Mouse (Mus musculus): ENCODE results near the gene Nanp. TPM values are rescaled to one million over a fixed set of nuclear protein-coding genes. Genes with fewer than 3 reads are reported as not detected.

The Nanp gene
- polyA plus RNA-seq, 2 experiments: 16.4 to 46.4 TPM

GRCm38 (mm10) chr2:151015316-151015715 is 23.9 kb downstream of the Nanp start:
- WGBS: 71% methylated on average over 2 of the region's 2 CpGs
- no peak for TF ChIP-seq POLR2A (IDR thresholded peaks at IDR 0.05; ENCODE audit: borderline replicate concordance, extremely low read depth, insufficient read depth, insufficient read length)
- Histone ChIP-seq H3K36me3 (ENCODE audit: control insufficient read depth, insufficient read depth, low read length) (no peaks in the 10 kb centered on the region), H3K27ac (replicated peaks; ENCODE audit: low read depth, low read length) (no peak overlapping the region), H3K4me3 (replicated peaks; ENCODE audit: low read length) (no peak overlapping the region), H3K4me1 (ENCODE audit: control insufficient read depth, insufficient read depth, low read length) (no peaks in the 10 kb centered on the region), H3K27me3 (ENCODE audit: control insufficient read depth, insufficient read depth, low read length) (no peaks in the 10 kb centered on the region), H3K9me3 (ENCODE audit: control insufficient read depth, low read length) (no peaks in the 10 kb centered on the region), H3K4me2 (replicated peaks; ENCODE audit: low read depth, low read length, severe bottlenecking) (no peak overlapping the region), H3K9ac (ENCODE audit: low read depth, low read length, severe bottlenecking) (no peak overlapping the region)
- DNase-seq (ENCODE audit: low spot score) (no peak), ATAC-seq (ENCODE audit: low FRiP score, low read depth) (no peak)

DNA sequence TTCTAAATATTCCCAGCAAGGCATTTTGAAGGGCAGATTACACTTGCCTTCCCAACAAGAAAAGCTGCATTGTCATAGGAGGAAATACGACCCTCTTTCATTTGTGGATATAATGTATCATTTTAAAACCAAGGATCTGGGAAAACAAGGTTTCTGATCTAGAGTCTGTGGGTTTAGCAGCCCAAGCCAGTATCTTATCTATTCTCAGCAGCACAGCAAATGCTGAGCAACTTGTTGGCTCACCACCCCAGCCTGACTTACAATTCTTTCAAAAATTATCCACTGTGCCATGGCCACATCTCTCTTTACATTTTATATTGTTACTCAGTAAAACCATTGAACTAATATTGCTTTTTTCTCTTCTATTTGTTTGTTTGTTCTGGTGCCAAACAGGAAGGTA is 27.9 kb downstream of the Nanp start:
- H3K9me3 ChIP-seq (ENCODE audit: control insufficient read depth, low read length): no peaks in the 10 kb centered on the region
- 0 out of 2 replicates have a peak, but pooled peaks cover 5% of the 10 kb centered on the region for H3K4me1 ChIP-seq (ENCODE audit: control insufficient read depth, insufficient read depth, low read length)
- H3K9ac ChIP-seq (ENCODE audit: low read depth, low read length, severe bottlenecking): no peak overlapping the region
- H3K27ac ChIP-seq (replicated peaks; ENCODE audit: low read depth, low read length): no peak overlapping the region
- WGBS: 70% methylated on average over 1 of the region's 1 CpGs
- no peaks in the 10 kb centered on the region for H3K27me3 ChIP-seq (ENCODE audit: control insufficient read depth, insufficient read depth, low read length)
- H3K36me3 ChIP-seq (ENCODE audit: control insufficient read depth, insufficient read depth, low read length): no peaks in the 10 kb centered on the region
- no peak overlapping the region for H3K4me2 ChIP-seq (replicated peaks; ENCODE audit: low read depth, low read length, severe bottlenecking)
- TF ChIP-seq POLR2A (IDR thresholded peaks at IDR 0.05; ENCODE audit: borderline replicate concordance, extremely low read depth, insufficient read depth, insufficient read length): no peak
- ATAC-seq (ENCODE audit: low FRiP score, low read depth) (no peak), DNase-seq (ENCODE audit: low spot score) (no peak)
- no peak overlapping the region for H3K4me3 ChIP-seq (replicated peaks; ENCODE audit: low read length)

DNA sequence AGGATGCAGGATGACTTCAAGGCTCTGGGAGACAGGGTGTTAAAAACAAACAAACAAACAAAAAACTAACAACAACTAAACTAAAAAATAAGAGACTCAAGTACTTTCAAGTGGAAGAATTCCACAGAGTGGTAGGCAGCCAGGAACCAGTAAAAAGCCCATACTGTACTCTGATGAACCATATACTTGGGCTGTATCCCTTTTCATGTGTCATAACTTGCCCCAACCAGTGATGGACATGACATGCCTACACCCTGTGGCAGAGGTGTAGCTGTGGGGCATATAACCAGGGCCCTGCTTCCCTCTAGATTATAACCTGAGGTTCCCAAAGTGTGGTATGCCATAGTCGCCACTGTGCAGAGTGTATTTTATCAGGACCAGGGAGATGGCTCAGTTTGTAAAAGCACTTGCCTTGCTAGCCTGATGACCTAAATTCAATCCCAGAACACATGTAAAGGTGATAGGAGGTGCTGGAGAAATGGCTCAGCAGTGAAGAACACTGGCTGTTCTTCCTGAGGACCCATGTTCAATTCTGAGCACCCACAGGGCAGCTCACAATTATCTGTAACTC is 29.6 kb downstream of the Nanp start:
- peak overlapping the region; percentile 95 for H3K4me2 ChIP-seq (replicated peaks; ENCODE audit: low read depth, low read length, severe bottlenecking)
- DNase-seq (ENCODE audit: low spot score) (no peak), ATAC-seq (ENCODE audit: low FRiP score, low read depth) (peak; percentile 25; the same call in 1 of the 2 replicates)
- H3K27me3 ChIP-seq (ENCODE audit: control insufficient read depth, insufficient read depth, low read length): no peaks in the 10 kb centered on the region
- H3K4me1 ChIP-seq (ENCODE audit: control insufficient read depth, insufficient read depth, low read length): 0 out of 2 replicates have a peak, but pooled peaks cover 5% of the 10 kb centered on the region
- H3K9ac ChIP-seq (ENCODE audit: low read depth, low read length, severe bottlenecking): peak overlapping the region; percentile 76
- 83% methylated on average over 1 of the region's 1 CpGs for WGBS
- H3K9me3 ChIP-seq (ENCODE audit: control insufficient read depth, low read length): no peaks in the 10 kb centered on the region
- H3K27ac ChIP-seq (replicated peaks; ENCODE audit: low read depth, low read length): no peak overlapping the region
- H3K4me3 ChIP-seq (replicated peaks; ENCODE audit: low read length): peak overlapping the region; percentile 68
- no peak for TF ChIP-seq POLR2A (IDR thresholded peaks at IDR 0.05; ENCODE audit: borderline replicate concordance, extremely low read depth, insufficient read depth, insufficient read length)
- H3K36me3 ChIP-seq (ENCODE audit: control insufficient read depth, insufficient read depth, low read length): no peaks in the 10 kb centered on the region

GRCm38 (mm10) chr2:151008939-151009509 is 30.2 kb downstream of the Nanp start:
- ATAC-seq (ENCODE audit: low FRiP score, low read depth) (peak; percentile 94), DNase-seq (ENCODE audit: low spot score) (peak; percentile 74)
- Histone ChIP-seq H3K9ac (ENCODE audit: low read depth, low read length, severe bottlenecking) (peak overlapping the region; percentile 76), H3K4me2 (replicated peaks; ENCODE audit: low read depth, low read length, severe bottlenecking) (peak overlapping the region; percentile 95), H3K27ac (replicated peaks; ENCODE audit: low read depth, low read length) (peak overlapping the region; percentile 38; the same call in 1 of the 2 replicates), H3K4me3 (replicated peaks; ENCODE audit: low read length) (peak overlapping the region; percentile 68), H3K4me1 (ENCODE audit: control insufficient read depth, insufficient read depth, low read length) (0 out of 2 replicates have a peak, but pooled peaks cover 5% of the 10 kb centered on the region), H3K27me3 (ENCODE audit: control insufficient read depth, insufficient read depth, low read length) (no peaks in the 10 kb centered on the region), H3K36me3 (ENCODE audit: control insufficient read depth, insufficient read depth, low read length) (no peaks in the 10 kb centered on the region), H3K9me3 (ENCODE audit: control insufficient read depth, low read length) (no peaks in the 10 kb centered on the region)
- WGBS: under 1% methylated on average over 42 of the region's 57 CpGs
- TF ChIP-seq POLR2A (IDR thresholded peaks at IDR 0.05; ENCODE audit: borderline replicate concordance, extremely low read depth, insufficient read depth, insufficient read length): peak; percentile 51; the same call in 1 of the 2 replicates

- no peaks in the 10 kb centered on the region for H3K36me3 ChIP-seq (ENCODE audit: control insufficient read depth, insufficient read depth, low read length)
- 0 out of 2 replicates have a peak, but pooled peaks cover 5% of the 10 kb centered on the region for H3K4me1 ChIP-seq (ENCODE audit: control insufficient read depth, insufficient read depth, low read length)
- peak overlapping the region; percentile 68 for H3K4me3 ChIP-seq (replicated peaks; ENCODE audit: low read length)
- no peak overlapping the region for H3K27ac ChIP-seq (replicated peaks; ENCODE audit: low read depth, low read length)
- TF ChIP-seq POLR2A (IDR thresholded peaks at IDR 0.05; ENCODE audit: borderline replicate concordance, extremely low read depth, insufficient read depth, insufficient read length): no peak
- 0% methylated on average over 21 of the region's 21 CpGs for WGBS
- H3K27me3 ChIP-seq (ENCODE audit: control insufficient read depth, insufficient read depth, low read length): no peaks in the 10 kb centered on the region
- peak overlapping the region; percentile 76 for H3K9ac ChIP-seq (ENCODE audit: low read depth, low read length, severe bottlenecking)
- H3K9me3 ChIP-seq (ENCODE audit: control insufficient read depth, low read length): no peaks in the 10 kb centered on the region
- ATAC-seq (ENCODE audit: low FRiP score, low read depth) (peak; percentile 29; the same call in 1 of the 2 replicates), DNase-seq (ENCODE audit: low spot score) (no peak)
- peak overlapping the region; percentile 95 for H3K4me2 ChIP-seq (replicated peaks; ENCODE audit: low read depth, low read length, severe bottlenecking)
These were observed 30.7 kb downstream of the Nanp start for GRCm38 (mm10) chr2:151008517-151008932.

Measured in limb, embryonic 14.5 days (tissue).